Mouse (Mus musculus) kidney, adult 2 months (tissue): ENCODE results near the gene 4930519P11Rik.

Experiments used
- CTCF ChIP-seq: fragments of 200-500 bp; conservative IDR thresholded peaks from 2 replicates; pipeline ENCODE4 v1.5.1; 2011; ENCODE audit warnings: low read depth, mild to moderate bottlenecking, control low read depth, low read length, moderate library complexity, mixed read lengths; ENCODE audit not compliant: insufficient read depth, insufficient read length
- POLR2A ChIP-seq: fragments of 200-500 bp; IDR thresholded peaks from one replicate; pipeline ENCODE4 v1.6.1; 2011; ENCODE audit warnings: low read depth, low read length, control low read depth

- no peak for TF ChIP-seq POLR2A
- TF ChIP-seq CTCF = no peak
Measured at GRCm38 (mm10) chr2:154633039-154633742, 20.0 kb upstream of the 4930519P11Rik start.
